ENCODE assay signal across 8 mouse cellular contexts in genomic region chr10:128092506-128093495, GRCm38 (mm10). TPM values are rescaled to one million over a fixed set of nuclear protein-coding genes. Genes with fewer than 3 reads are reported as not detected.
DNase-seq lines count a peak whose midpoint lies in the region; ATAC-seq and TF ChIP-seq lines count a peak whose summit lies in the region.

No protein-coding gene starts in this region.

- WGBS in forebrain, postnatal 0 days: 1% methylated on average over 67 of the region's 88 CpGs

- H3K4me3 ChIP-seq in forebrain, postnatal 0 days (ENCODE audit: low read depth, low read length): peak overlapping the region; percentile 88

- peak overlapping the region; percentile 83 for H3K27ac ChIP-seq in forebrain, postnatal 0 days (ENCODE audit: low read depth, low read length)

- peak; percentile 77 for DNase-seq in NIH3T3 (ENCODE audit: low read depth)
- peak; percentile 73 for DNase-seq in cerebellum, adult 8-10 months
- peak; percentile 79 for DNase-seq in forebrain, postnatal 0 days
- DNase-seq in heart, postnatal 4 days: peak; percentile 89
- peak; percentile 67 to 71 for DNase-seq in layer of hippocampus, postnatal 14 days (ENCODE audit: low spot score in 2 of 2)
- peak; percentile 89 for DNase-seq in lung, postnatal 36 days
- peak; percentile 70 for DNase-seq in retina, postnatal 7 days (ENCODE audit: low read depth, low spot score)
- DNase-seq in urinary bladder, adult 18-20 months (ENCODE audit: low spot score in 2 of 2): peak; percentile 68 to 75

- H3K36me3 ChIP-seq in forebrain, postnatal 0 days (ENCODE audit: insufficient read depth): peaks cover 29% of the 10 kb centered on the region

- peak overlapping the region; percentile 81 for H3K9ac ChIP-seq in forebrain, postnatal 0 days

- ATAC-seq in forebrain, postnatal 0 days: peak; percentile 64

- no peaks in the 10 kb centered on the region for H3K9me3 ChIP-seq in forebrain, postnatal 0 days (ENCODE audit: low read length)

- peak; percentile 64 for TF ChIP-seq CTCF in forebrain, postnatal 0 days (IDR thresholded peaks at IDR 0.05; ENCODE audit: low read depth)

- peaks cover 10% of the 10 kb centered on the region for H3K4me1 ChIP-seq in forebrain, postnatal 0 days (ENCODE audit: insufficient read depth)

- peak overlapping the region; percentile 94 for H3K4me2 ChIP-seq in forebrain, postnatal 0 days (ENCODE audit: low read depth)

- no peaks in the 10 kb centered on the region for H3K27me3 ChIP-seq in forebrain, postnatal 0 days (ENCODE audit: insufficient read depth, low read length)

RNA-seq across cellular contexts. Expression of gene Baz2a, which starts 1.4 kb away (rescaled TPM):
- total RNA-seq in forebrain, postnatal 0 days (2014; rRNA removed): 9.3 and 10.0 TPM in 2 replicates
- polyA plus RNA-seq in forebrain, postnatal 0 days (2015; fragmentation: Nextera tagmentation; extraction: Ambion mirVana): 3.8 and 7.0 TPM in 2 replicates
- 10 to 100 TPM; 28.0 to 30.0 TPM for total RNA-seq in heart, postnatal 4 days (2021)
- 10 to 100 TPM; 35.1 to 36.8 TPM for total RNA-seq in layer of hippocampus, postnatal 14 days (2021)

RNA-seq across cellular contexts. Expression of gene Atp5b, which starts 9.7 kb away (rescaled TPM):
- 2,470 and 2,914 TPM in 2 replicates for total RNA-seq in forebrain, postnatal 0 days (2014; rRNA removed)
- polyA plus RNA-seq in forebrain, postnatal 0 days (2015; fragmentation: Nextera tagmentation; extraction: Ambion mirVana): 2,164 and 2,181 TPM in 2 replicates
- 1,000 to 10,000 TPM; 6,416 to 6,613 TPM for total RNA-seq in heart, postnatal 4 days (2021)
- 1,000 to 10,000 TPM; 1,880 to 1,915 TPM for total RNA-seq in layer of hippocampus, postnatal 14 days (2021)

RNA-seq across cellular contexts. Expression of gene Ptges3, which starts 34.0 kb away (rescaled TPM):
- 146 and 157 TPM in 2 replicates for total RNA-seq in forebrain, postnatal 0 days (2014; rRNA removed)
- polyA plus RNA-seq in forebrain, postnatal 0 days (2015; fragmentation: Nextera tagmentation; extraction: Ambion mirVana): 439 and 454 TPM in 2 replicates
- 100 to 1,000 TPM; 125 to 132 TPM for total RNA-seq in heart, postnatal 4 days (2021)
- total RNA-seq in layer of hippocampus, postnatal 14 days (2021): 100 to 1,000 TPM; 138 to 149 TPM

RNA-seq across cellular contexts. Expression of gene Naca, which starts 57.4 kb away (rescaled TPM):
- total RNA-seq in forebrain, postnatal 0 days (2014; rRNA removed): 630 and 780 TPM in 2 replicates
- polyA plus RNA-seq in forebrain, postnatal 0 days (2015; fragmentation: Nextera tagmentation; extraction: Ambion mirVana): 527 and 662 TPM in 2 replicates
- total RNA-seq in heart, postnatal 4 days (2021): 100 to 1,000 TPM; 738 to 766 TPM
- 100 to 1,000 TPM; 321 to 339 TPM for total RNA-seq in layer of hippocampus, postnatal 14 days (2021)

Comparison
In these comparisons a context has a peak if more than half of its experiments do, and no peak if none do; other contexts are left out.
1. Peak in every context shown above with its lines: DNase-seq, ATAC-seq, H3K4me3 ChIP-seq and H3K27ac ChIP-seq.